Mouse (Mus musculus) 416B (cell line): ENCODE measurements around the gene Nt5c.
A peak's percentile ranks its signal among the peaks of the same experiment; 100 is the strongest.
"Not testable (repeated sequence)": the region's sequence is repeated elsewhere in the genome, so short reads cannot be mapped to it uniquely, and the experiment has no call there.

Experiments
- DNase-seq: peaks from one replicate; pipeline ENCODE4 v3.0.0; 2011; ENCODE audit warnings: low read depth

Nt5c gene

DNA sequence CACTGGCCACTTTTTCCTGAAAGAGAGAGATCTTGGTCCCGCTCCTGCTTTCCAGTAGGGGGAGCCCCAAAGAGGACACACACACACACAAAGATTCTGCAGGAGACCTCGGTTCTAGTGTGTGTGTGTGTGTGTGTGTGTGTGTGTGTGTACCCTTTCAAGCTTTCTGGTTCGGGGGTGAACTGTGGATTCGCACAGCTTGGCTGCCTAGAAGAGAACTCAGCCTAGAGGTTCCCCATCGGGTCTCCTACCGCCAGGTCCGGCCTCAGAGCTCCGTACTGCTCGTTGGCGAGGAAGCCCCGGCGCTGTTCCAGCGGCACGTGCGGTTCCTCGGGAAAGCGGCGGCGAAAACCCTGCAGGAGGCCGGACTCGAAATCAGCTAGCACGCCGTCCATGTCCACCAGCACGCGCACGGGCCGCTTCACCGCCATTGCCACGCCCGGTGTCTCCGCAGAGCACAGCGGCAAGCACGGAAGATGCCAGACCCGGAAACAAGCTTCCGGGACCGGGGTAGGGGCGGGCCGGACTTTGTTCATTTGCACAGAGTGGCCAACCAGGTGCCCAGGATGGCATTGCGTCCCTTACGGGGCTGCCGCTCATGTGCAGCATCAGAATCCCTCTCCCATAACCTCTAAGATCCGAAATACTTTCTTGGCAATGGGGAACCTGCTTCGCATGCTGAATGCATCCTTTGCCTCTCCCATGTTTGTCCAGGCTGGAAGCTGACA lies at the start of gene Nt5c:
TSS of gene Nt5c (minus strand) at position 507 of the 728 bp plus-strand sequence.
- peak; percentile 87 for DNase-seq

DNA sequence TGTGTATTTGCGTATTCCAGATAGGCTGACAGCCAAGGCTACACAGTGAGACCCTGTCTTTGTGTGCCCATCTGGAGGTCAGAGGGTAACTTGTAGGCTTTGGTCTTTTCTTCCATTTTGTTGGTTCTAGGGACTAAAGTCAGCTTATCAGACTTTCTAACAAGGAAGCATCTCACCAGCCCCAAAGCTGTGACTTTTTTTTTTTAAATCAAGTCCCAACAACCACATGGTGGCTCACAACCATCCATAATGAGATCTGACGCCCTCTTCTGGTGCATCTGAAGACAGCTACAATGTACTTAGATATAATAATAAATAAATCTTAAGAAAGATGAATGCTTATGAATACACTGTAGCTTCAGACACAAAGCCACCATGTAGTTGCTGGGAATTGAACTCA lies 46.4 kb upstream of the Nt5c start:
- peak; percentile 71 for DNase-seq

DNA sequence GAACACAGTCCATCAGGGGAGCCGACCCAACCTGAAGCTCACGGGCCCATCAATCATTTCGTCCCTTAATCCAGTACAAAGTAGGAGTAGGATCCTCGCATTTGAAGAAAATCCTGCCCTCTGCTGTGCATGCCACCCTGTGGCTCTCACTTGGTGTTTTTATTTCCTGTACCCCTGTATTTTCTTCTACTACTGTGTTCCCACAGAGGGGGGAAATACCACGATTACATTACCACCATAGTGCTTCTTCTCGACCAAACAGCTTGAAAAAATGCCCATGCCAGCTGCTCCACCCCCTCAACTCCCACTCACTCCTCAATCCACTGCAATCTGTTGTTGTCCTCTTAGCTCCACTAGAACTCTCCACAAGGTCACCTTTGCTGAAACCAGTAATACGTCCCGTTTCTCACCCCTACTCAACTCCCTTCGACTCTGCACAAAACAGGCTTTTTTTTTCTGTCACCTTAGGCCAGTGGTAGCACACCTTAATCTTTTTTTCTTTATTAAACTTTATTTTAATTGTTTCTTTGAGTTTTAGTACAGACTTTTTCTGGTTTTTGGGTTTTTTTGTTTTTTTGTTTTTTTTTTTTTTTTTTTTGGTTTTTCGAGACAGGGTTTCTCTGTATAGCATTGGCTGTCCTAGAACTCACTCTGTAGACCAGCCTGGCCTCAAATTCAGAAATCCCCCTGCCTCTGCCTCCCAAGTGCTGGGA lies 45.4 kb upstream of the Nt5c start:
- peak; percentile 63 for DNase-seq

GRCm38 (mm10) chr11:115536038-115536681 lies 44.5 kb upstream of the Nt5c start, which contains the start of gene Sumo2:
Sumo2 (minus strand) TSS chr11:115536276.
- DNase-seq: peak; percentile 97

DNA sequence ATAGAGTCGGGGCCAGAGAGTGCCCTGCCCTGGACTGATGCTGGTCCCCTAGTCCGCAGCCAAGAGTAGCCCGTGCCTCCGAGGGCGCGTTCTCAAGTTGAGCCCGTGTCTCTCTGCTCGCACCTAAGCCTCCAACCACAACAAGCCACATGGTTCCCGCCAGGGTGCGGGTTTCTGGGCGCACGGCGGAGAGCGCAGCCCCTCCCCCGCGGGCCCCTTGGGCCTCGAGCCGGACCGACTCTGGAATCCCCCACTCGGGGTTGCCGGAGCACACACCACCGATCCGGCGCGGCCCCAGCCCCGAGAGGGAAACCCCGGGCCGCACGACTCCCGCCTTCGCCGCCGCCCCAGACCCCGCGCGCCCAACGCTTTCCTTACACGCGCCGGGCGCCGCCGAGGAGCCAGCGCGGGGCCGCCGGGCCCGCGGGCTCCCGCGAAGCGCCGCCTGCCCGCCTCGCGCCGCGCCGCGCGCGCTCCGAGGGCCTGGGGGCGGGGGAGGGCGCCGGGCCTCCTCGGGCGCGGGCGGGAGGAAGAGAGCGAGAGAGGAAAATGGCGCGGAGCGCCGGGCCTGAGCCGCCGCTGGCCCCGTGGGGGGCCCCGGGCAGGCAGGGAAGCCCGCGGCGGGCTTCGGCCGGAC lies 43.9 kb upstream of the Nt5c start:
- DNase-seq: peak; percentile 47

DNA sequence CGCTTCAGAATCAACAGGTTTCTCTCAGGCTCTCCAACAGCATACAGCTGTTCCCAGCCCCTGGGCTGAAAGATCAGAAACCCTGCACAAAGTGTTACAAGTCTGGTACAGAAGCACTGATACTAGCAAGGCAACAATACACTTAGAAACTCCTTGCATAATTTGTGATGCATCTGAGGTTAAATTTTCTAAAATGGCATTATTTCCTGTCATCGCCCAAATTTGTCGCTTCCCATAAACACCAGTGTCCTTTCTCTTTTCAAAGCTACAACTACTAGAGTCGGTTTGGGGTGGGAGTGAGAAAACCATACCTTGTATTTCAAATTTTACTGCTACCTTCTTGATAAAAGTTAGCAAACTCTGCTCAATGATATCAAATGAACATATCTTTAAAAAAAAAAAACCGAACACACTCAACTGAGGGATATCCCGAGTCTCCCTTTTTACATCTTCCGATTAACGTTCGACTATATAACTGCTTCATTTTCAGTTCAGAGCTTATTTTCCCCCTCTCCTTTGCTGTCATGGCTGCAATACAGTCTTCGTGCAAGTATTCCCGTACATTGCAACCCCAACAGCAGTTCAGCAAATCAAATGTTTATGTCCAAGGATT lies 43.2 kb upstream of the Nt5c start:
- DNase-seq: no peak

DNA sequence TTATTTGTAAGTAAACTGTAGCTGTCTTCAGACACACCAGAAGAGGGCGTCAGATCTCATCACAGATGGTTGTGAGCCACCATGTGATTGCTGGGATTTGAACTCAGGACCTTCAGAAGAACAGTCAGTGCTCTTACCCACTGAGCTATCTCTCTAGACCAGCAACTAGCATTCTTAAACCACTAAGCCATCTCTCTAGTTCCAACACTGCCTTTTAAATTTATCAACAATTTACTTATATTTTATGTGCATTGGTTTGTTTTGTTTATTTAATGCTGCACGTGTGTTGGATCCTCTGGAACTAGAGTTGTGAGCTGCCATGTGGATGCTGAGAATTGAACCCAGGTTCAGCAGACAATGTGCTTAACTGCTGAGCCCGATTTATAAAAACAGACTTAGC lies 34.8 kb upstream of the Nt5c start:
- not testable (repeated sequence) for DNase-seq

DNA sequence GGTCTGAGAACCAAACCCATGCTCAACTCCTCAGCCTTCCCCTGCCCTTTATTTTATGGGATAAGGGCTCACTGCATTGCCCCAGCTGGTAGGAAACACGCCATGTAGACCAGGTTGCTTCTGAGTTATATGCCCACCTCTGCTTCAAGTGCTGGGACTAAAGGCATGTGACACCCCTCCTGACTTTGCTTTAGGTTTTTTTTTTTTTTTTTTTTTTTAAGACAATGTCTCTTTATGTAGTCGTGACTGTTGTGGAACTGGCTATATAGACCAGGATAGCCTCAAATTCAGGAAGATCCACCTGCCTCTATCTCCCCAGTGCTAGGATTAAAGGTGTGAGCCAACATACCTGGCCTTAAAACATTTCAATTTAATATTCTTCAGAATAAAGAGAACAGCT lies 31.0 kb upstream of the Nt5c start:
- DNase-seq: no peak

DNA sequence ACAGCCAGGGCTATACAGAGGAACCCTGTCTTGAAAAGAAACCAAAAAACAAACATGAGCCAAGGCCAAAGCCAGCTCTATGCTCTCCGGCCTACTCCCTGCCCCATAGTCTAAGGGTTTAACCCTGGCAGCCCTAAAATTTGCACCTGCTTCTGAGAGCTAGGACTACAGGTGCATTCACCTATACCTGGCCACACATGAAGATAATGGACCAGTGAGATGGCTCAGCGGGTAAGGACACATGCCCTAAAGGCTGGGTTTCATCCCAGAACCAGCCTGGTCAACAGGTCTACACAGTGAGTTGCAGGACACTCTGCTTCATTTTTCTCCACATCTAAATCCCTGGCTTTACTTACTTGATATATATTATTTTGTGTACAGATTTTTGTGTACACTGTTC lies 30.6 kb upstream of the Nt5c start:
- DNase-seq: no peak

- no peak for DNase-seq
Observed at GRCm38 (mm10) chr11:115521080-115521479, 29.4 kb upstream of the Nt5c start.

GRCm38 (mm10) chr11:115520218-115520617 lies 28.6 kb upstream of the Nt5c start:
- no peak for DNase-seq

GRCm38 (mm10) chr11:115519581-115519980 lies 27.9 kb upstream of the Nt5c start:
- no peak for DNase-seq

GRCm38 (mm10) chr11:115518693-115519092 lies 27.0 kb upstream of the Nt5c start:
- DNase-seq: no peak

- no peak for DNase-seq
Observed at GRCm38 (mm10) chr11:115516942-115517341, 25.3 kb upstream of the Nt5c start.

DNA sequence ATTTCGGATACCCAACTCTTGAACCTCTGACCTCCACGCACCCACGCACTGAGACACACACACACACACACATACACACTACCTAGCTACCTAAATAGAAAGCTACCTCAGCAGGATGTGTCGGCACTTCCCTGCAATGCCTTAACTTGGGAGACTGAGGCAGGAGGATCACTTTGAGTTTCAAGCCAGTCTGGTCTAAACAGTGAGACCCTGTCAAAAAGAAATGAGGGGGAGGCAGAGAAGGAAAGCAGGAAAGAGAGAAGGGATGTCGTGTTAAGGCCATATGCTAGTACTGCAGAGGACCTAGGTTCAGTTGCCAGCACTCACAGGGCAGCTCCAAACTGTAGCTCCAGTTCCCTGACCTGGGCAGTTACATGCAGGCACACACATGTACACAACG lies 23.4 kb upstream of the Nt5c start:
- no peak for DNase-seq

- peak; percentile 98 for DNase-seq
Observed at GRCm38 (mm10) chr11:115514238-115514663, 22.6 kb upstream of the Nt5c start, which contains the start of gene Jpt1. Jpt1 (minus strand) TSS chr11:115514387.

- peak; percentile 48 for DNase-seq
Observed at GRCm38 (mm10) chr11:115513271-115514237, 21.9 kb upstream of the Nt5c start.

GRCm38 (mm10) chr11:115512407-115513183 lies 20.9 kb upstream of the Nt5c start:
- peak; percentile 81 for DNase-seq

DNA sequence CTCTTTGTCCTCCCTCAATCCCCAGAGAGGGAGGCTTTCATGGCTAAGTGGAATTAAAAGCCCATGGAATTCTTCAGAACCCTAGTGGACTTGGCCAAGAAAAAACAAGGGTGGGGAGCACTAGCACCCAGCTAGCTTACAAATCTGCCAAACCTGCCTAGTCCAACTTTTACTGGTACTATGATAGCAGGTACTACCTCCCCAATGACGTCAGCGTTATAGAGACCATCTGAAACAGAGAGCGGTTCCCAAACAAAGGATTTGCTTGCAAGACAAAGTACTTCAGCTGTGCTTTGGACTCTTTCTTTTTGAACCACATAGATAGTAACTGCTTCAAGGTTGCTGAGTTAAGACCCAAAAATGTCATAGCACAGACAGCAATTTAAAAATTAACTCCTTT lies 20.3 kb upstream of the Nt5c start:
- DNase-seq: no peak

DNA sequence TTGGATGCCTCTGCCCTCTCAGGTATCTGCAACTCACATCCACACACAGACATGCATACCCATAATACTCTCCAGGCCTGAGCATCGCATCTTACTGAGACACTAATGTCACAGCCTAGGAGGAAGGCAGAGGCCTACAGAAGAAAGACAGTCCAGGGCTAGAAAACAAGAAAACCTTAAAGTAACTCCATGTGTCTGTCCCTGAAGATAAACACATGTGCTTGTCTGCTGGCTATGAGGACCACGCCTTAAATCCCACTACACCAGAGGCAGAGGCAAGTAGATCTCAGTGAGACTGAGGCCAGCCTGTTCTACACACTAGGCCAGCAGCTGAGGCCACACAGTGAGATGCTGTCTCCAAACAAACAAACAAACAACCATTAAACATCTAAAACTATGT lies 19.5 kb upstream of the Nt5c start:
- DNase-seq: no peak
